Mouse (Mus musculus) embryo, embryonic 9.5 days (tissue): ENCODE data around the gene Nkx2-2.
A peak's percentile ranks its signal among the peaks of the same experiment; 100 is the strongest.

ENCODE experiments used
- DNase-seq: peaks from one replicate; pipeline ENCODE4 v3.0.0-alpha.2; 2017; ENCODE audit errors: extremely low spot score

The Nkx2-2 gene

GRCm38 (mm10) chr2:147193271-147194255, at the start of gene Nkx2-2:
Nkx2-2 (minus strand) TSS chr2:147194243.
- peak; percentile 61 for DNase-seq

- no peak for DNase-seq
These were observed 41.8 kb upstream of the Nkx2-2 start for GRCm38 (mm10) chr2:147235707-147236290.

- DNase-seq = no peak
These were observed 37.1 kb upstream of the Nkx2-2 start for GRCm38 (mm10) chr2:147231175-147231574.

GRCm38 (mm10) chr2:147205076-147205615, 11.1 kb upstream of the Nkx2-2 start:
- peak; percentile 19 for DNase-seq

- DNase-seq = peak; percentile 55
These were observed 920 bp upstream of the Nkx2-2 start for GRCm38 (mm10) chr2:147194711-147195615.

GRCm38 (mm10) chr2:147192731-147193130, 1.3 kb downstream of the Nkx2-2 start:
- no peak for DNase-seq

- DNase-seq = peak; percentile 39
These were observed 3.6 kb downstream of the Nkx2-2 start for GRCm38 (mm10) chr2:147190316-147191021.

GRCm38 (mm10) chr2:147189546-147190315, 4.3 kb downstream of the Nkx2-2 start:
- peak; percentile 43 for DNase-seq

- DNase-seq = no peak
These were observed 5.0 kb downstream of the Nkx2-2 start for GRCm38 (mm10) chr2:147188871-147189545.

GRCm38 (mm10) chr2:147188074-147188700, 5.9 kb downstream of the Nkx2-2 start:
- peak; percentile 68 for DNase-seq

- peak; percentile 60 for DNase-seq
These were observed 6.8 kb downstream of the Nkx2-2 start for GRCm38 (mm10) chr2:147187061-147187870.

- peak; percentile 24 for DNase-seq
These were observed 7.8 kb downstream of the Nkx2-2 start for GRCm38 (mm10) chr2:147186261-147186681.

- DNase-seq = peak; percentile 57
These were observed 8.5 kb downstream of the Nkx2-2 start for GRCm38 (mm10) chr2:147185561-147185960.

- DNase-seq = peak; percentile 50
These were observed 9.7 kb downstream of the Nkx2-2 start for GRCm38 (mm10) chr2:147184071-147184990.

GRCm38 (mm10) chr2:147183521-147183920, 10.5 kb downstream of the Nkx2-2 start:
- DNase-seq = peak; percentile 16

- peak; percentile 53 for DNase-seq
These were observed 11.3 kb downstream of the Nkx2-2 start for GRCm38 (mm10) chr2:147182709-147183260.
